Mouse (Mus musculus): ENCODE data around the gene Acss2.

DNA sequence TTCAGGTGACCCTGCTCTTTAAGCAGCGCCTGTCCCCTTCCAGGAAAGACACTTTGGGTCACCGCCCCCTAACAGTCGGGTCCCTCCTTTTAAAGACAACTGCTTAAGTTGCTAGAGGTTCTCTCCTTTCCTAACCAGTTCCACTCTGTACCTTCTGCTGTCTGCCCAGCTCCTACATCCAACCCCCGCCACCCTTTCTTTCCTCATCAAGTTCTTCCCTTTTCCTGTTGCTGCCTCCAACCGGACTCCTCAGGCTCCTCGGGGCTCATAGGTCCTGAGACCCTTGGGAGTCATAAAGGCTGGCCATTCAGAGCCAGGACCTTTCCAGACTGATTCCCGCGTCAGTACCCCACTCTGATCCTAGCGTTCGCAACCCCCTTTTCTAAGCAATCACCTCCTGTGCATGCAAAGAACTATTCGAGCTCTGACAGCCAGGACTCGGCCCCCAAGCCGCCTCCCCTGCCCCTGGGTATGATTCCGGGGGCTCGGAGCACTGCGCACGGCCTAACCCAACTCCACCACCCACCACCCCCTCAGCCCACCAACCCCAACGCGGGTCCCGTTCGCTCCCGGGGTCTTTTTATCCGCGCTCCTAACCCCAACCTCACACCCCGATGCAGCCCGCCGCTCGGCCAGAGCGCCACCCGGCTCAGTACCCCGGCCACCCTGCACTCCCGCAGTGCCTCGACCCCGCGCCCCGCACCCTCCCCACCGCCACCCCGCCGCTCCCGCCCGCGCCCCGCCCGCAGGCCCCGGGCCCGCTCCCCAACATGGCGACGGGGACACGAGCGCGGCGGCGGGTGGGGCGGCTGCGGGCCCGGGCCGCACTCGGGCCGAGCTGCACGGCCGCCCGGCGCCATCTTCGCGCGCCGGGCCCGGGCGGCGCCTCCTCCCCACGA is 44.8 kb upstream of the Acss2 start:
- TF ChIP-seq CTCF (IDR thresholded peaks at IDR 0.05; ENCODE audit: control insufficient read depth, insufficient read depth, insufficient replicate concordance, low read depth, low read length), result no peak
- no peak for TF ChIP-seq POLR2A (IDR thresholded peaks at IDR 0.05; ENCODE audit: control insufficient read depth, low read depth, low read length)
